Mouse (Mus musculus): ENCODE results near the gene Ocln.

- no peak for TF ChIP-seq CTCF (IDR thresholded peaks at IDR 0.05; ENCODE audit: control insufficient read depth, insufficient read depth, insufficient read length)
- no peak for TF ChIP-seq MAX (IDR thresholded peaks at IDR 0.05)
- no peak for TF ChIP-seq USF1 (IDR thresholded peaks at IDR 0.05; ENCODE audit: low read depth)
- TF ChIP-seq MYOD1 (IDR thresholded peaks at IDR 0.05; ENCODE audit: control insufficient read depth, insufficient read length, low read depth), result no peak
- no peak for TF ChIP-seq FOSL1 (IDR thresholded peaks at IDR 0.05; ENCODE audit: insufficient read depth, low read length, poor library complexity, severe bottlenecking)
- TF ChIP-seq MYOG (IDR thresholded peaks at IDR 0.05; ENCODE audit: control insufficient read depth, extremely low read depth, insufficient read length), result no peak
Observed at GRCm38 (mm10) chr13:100551371-100552008, 1.0 kb downstream of the Ocln start.

Measured in C2C12 (cell line).